Mouse (Mus musculus) CD4-positive helper T cell, adult 2 months (primary cell): ENCODE measurements at regions not wholly inside any gene's neighbourhood (a gene's known extent, or its start where the extent isn't known, plus 50 kb on each side); places are given as distances from the start of the nearest gene placed in this dataset.

Experiments used
- DNase-seq: peaks from one replicate; pipeline ENCODE4 v3.0.0-alpha.2; 2012; ENCODE audit warnings: low read depth, missing footprints, low spot score

GRCm38 (mm10) chr15:87476247-87476646 is 67.9 kb upstream of the Fam19a5 start:
- no peak for DNase-seq

- DNase-seq = no peak
These were observed 67.1 kb upstream of the Fam19a5 start for GRCm38 (mm10) chr15:87476862-87477490.

- DNase-seq = no peak
These were observed 63.3 kb upstream of the Fam19a5 start for GRCm38 (mm10) chr15:87480758-87481157.
